Mouse (Mus musculus): Measurements from ENCODE around the gene Zdhhc8. TPM values are rescaled to one million over a fixed set of nuclear protein-coding genes. Genes with fewer than 3 reads are reported as not detected.

Zdhhc8 gene
- polyA plus RNA-seq, 1 experiment from 2014 or later, result 8.4 TPM

GRCm38 (mm10) chr16:18194208-18194985, 40.5 kb downstream of the Zdhhc8 start:
- Histone ChIP-seq H3K4me2 (no peak overlapping the region), H3K4me3 (ENCODE audit: low read depth, low read length) (no peak overlapping the region), H3K9ac (ENCODE audit: low read length) (no peak overlapping the region), H3K9me3 (ENCODE audit: control insufficient read depth, low read length) (no peaks in the 10 kb centered on the region), H3K27me3 (ENCODE audit: control insufficient read depth, insufficient read depth, low read length) (no peaks in the 10 kb centered on the region), H3K27ac (ENCODE audit: low read depth, low read length) (no peak overlapping the region), H3K4me1 (ENCODE audit: control insufficient read depth, insufficient read depth, low read length) (peaks cover 4% of the 10 kb centered on the region; the same call in 1 of the 2 replicates), H3K36me3 (ENCODE audit: control insufficient read depth, insufficient read depth, low read length) (no peaks in the 10 kb centered on the region)
- ATAC-seq (ENCODE audit: low FRiP score), result peak; percentile 28; the same call in 1 of the 2 replicates
- 75% methylated on average over 15 of the region's 15 CpGs for WGBS
- no peak for DNase-seq (ENCODE audit: low spot score, missing footprints)

GRCm38 (mm10) chr16:18191006-18191405, 43.9 kb downstream of the Zdhhc8 start:
- Histone ChIP-seq H3K9me3 (ENCODE audit: control insufficient read depth, low read length) (no peaks in the 10 kb centered on the region), H3K9ac (ENCODE audit: low read length) (no peak overlapping the region), H3K4me3 (ENCODE audit: low read depth, low read length) (no peak overlapping the region), H3K27me3 (ENCODE audit: control insufficient read depth, insufficient read depth, low read length) (no peaks in the 10 kb centered on the region), H3K4me2 (no peak overlapping the region), H3K36me3 (ENCODE audit: control insufficient read depth, insufficient read depth, low read length) (no peaks in the 10 kb centered on the region), H3K4me1 (ENCODE audit: control insufficient read depth, insufficient read depth, low read length) (no peaks in the 10 kb centered on the region), H3K27ac (ENCODE audit: low read depth, low read length) (no peak overlapping the region)
- ATAC-seq (ENCODE audit: low FRiP score), result no peak
- DNase-seq (ENCODE audit: low spot score, missing footprints), result no peak
- WGBS, result 79% methylated on average over 2 of the region's 2 CpGs

GRCm38 (mm10) chr16:18187221-18187620, 47.7 kb downstream of the Zdhhc8 start:
- WGBS, result 91% methylated on average over 3 of the region's 3 CpGs
- ATAC-seq (ENCODE audit: low FRiP score) (no peak), DNase-seq (ENCODE audit: low spot score, missing footprints) (no peak)
- Histone ChIP-seq H3K9me3 (ENCODE audit: control insufficient read depth, low read length) (no peaks in the 10 kb centered on the region), H3K36me3 (ENCODE audit: control insufficient read depth, insufficient read depth, low read length) (no peaks in the 10 kb centered on the region), H3K4me3 (ENCODE audit: low read depth, low read length) (no peak overlapping the region), H3K4me2 (no peak overlapping the region), H3K9ac (ENCODE audit: low read length) (no peak overlapping the region), H3K27ac (ENCODE audit: low read depth, low read length) (no peak overlapping the region), H3K27me3 (ENCODE audit: control insufficient read depth, insufficient read depth, low read length) (no peaks in the 10 kb centered on the region), H3K4me1 (ENCODE audit: control insufficient read depth, insufficient read depth, low read length) (no peaks in the 10 kb centered on the region)

GRCm38 (mm10) chr16:18186798-18187197, 48.1 kb downstream of the Zdhhc8 start:
- Histone ChIP-seq H3K4me2 (no peak overlapping the region), H3K27ac (ENCODE audit: low read depth, low read length) (no peak overlapping the region), H3K27me3 (ENCODE audit: control insufficient read depth, insufficient read depth, low read length) (no peaks in the 10 kb centered on the region), H3K9ac (ENCODE audit: low read length) (no peak overlapping the region), H3K9me3 (ENCODE audit: control insufficient read depth, low read length) (no peaks in the 10 kb centered on the region), H3K4me3 (ENCODE audit: low read depth, low read length) (no peak overlapping the region), H3K36me3 (ENCODE audit: control insufficient read depth, insufficient read depth, low read length) (no peaks in the 10 kb centered on the region), H3K4me1 (ENCODE audit: control insufficient read depth, insufficient read depth, low read length) (no peaks in the 10 kb centered on the region)
- 93% methylated on average over 4 of the region's 4 CpGs for WGBS
- DNase-seq (ENCODE audit: low spot score, missing footprints) (no peak), ATAC-seq (ENCODE audit: low FRiP score) (no peak)

- H3K4me2 ChIP-seq, result no peak overlapping the region
- no peaks in the 10 kb centered on the region for H3K9me3 ChIP-seq (ENCODE audit: control insufficient read depth, low read length)
- ATAC-seq (ENCODE audit: low FRiP score), result no peak
- no peak for DNase-seq (ENCODE audit: low spot score, missing footprints)
- H3K36me3 ChIP-seq (ENCODE audit: control insufficient read depth, insufficient read depth, low read length), result no peaks in the 10 kb centered on the region
- no peaks in the 10 kb centered on the region for H3K4me1 ChIP-seq (ENCODE audit: control insufficient read depth, insufficient read depth, low read length)
- H3K27me3 ChIP-seq (ENCODE audit: control insufficient read depth, insufficient read depth, low read length), result no peaks in the 10 kb centered on the region; the same call in 1 of the 2 replicates
- H3K4me3 ChIP-seq (ENCODE audit: low read depth, low read length), result no peak overlapping the region
- no peak overlapping the region for H3K9ac ChIP-seq (ENCODE audit: low read length)
- 90% methylated on average over 8 of the region's 8 CpGs for WGBS
- H3K27ac ChIP-seq (ENCODE audit: low read depth, low read length), result no peak overlapping the region
These were observed 49.1 kb downstream of the Zdhhc8 start for GRCm38 (mm10) chr16:18185715-18186449.

- H3K27ac ChIP-seq (ENCODE audit: low read depth, low read length), result no peak overlapping the region
- ATAC-seq (ENCODE audit: low FRiP score) (no peak), DNase-seq (ENCODE audit: low spot score, missing footprints) (no peak)
- H3K4me1 ChIP-seq (ENCODE audit: control insufficient read depth, insufficient read depth, low read length), result peaks cover 10% of the 10 kb centered on the region; the same call in 1 of the 2 replicates
- no peaks in the 10 kb centered on the region; the same call in 1 of the 2 replicates for H3K27me3 ChIP-seq (ENCODE audit: control insufficient read depth, insufficient read depth, low read length)
- WGBS, result 85% methylated on average over 8 of the region's 8 CpGs
- H3K9me3 ChIP-seq (ENCODE audit: control insufficient read depth, low read length), result no peaks in the 10 kb centered on the region
- H3K4me2 ChIP-seq, result no peak overlapping the region
- no peaks in the 10 kb centered on the region for H3K36me3 ChIP-seq (ENCODE audit: control insufficient read depth, insufficient read depth, low read length)
- no peak overlapping the region for H3K9ac ChIP-seq (ENCODE audit: low read length)
- H3K4me3 ChIP-seq (ENCODE audit: low read depth, low read length), result no peak overlapping the region
These were observed 52.2 kb downstream of the Zdhhc8 start for GRCm38 (mm10) chr16:18182766-18183165.

- Histone ChIP-seq H3K27me3 (ENCODE audit: control insufficient read depth, insufficient read depth, low read length) (no peaks in the 10 kb centered on the region; the same call in 1 of the 2 replicates), H3K4me2 (no peak overlapping the region), H3K4me3 (ENCODE audit: low read depth, low read length) (no peak overlapping the region), H3K27ac (ENCODE audit: low read depth, low read length) (no peak overlapping the region), H3K36me3 (ENCODE audit: control insufficient read depth, insufficient read depth, low read length) (no peaks in the 10 kb centered on the region), H3K9ac (ENCODE audit: low read length) (no peak overlapping the region), H3K9me3 (ENCODE audit: control insufficient read depth, low read length) (no peaks in the 10 kb centered on the region), H3K4me1 (ENCODE audit: control insufficient read depth, insufficient read depth, low read length) (peaks cover 10% of the 10 kb centered on the region; the same call in 1 of the 2 replicates)
- WGBS, result 73% methylated on average over 10 of the region's 10 CpGs
- no peak for ATAC-seq (ENCODE audit: low FRiP score)
- DNase-seq (ENCODE audit: low spot score, missing footprints), result no peak
These were observed 53.5 kb downstream of the Zdhhc8 start for GRCm38 (mm10) chr16:18181398-18181797.

- Histone ChIP-seq H3K9me3 (ENCODE audit: control insufficient read depth, low read length) (no peaks in the 10 kb centered on the region), H3K27ac (ENCODE audit: low read depth, low read length) (no peak overlapping the region)
- 9% methylated on average over 2 of the region's 2 CpGs for WGBS
These were observed 55.3 kb downstream of the Zdhhc8 start for GRCm38 (mm10) chr16:18179591-18179990.

GRCm38 (mm10) chr16:18176758-18177157, 58.2 kb downstream of the Zdhhc8 start:
- WGBS, result 79% methylated on average over 4 of the region's 4 CpGs

More at GRCm38 (mm10) chr16:18179591-18179990, 55.3 kb downstream of the Zdhhc8 start:
- no peak overlapping the region for H3K9ac ChIP-seq (ENCODE audit: low read length)
- ATAC-seq (ENCODE audit: low FRiP score) (no peak; the same call in 1 of the 2 replicates), DNase-seq (ENCODE audit: low spot score, missing footprints) (no peak)
- no peak overlapping the region for H3K4me3 ChIP-seq (ENCODE audit: low read depth, low read length)
- H3K4me1 ChIP-seq (ENCODE audit: control insufficient read depth, insufficient read depth, low read length), result peaks cover 10% of the 10 kb centered on the region; the same call in 1 of the 2 replicates
- H3K36me3 ChIP-seq (ENCODE audit: control insufficient read depth, insufficient read depth, low read length), result no peaks in the 10 kb centered on the region
- H3K27me3 ChIP-seq (ENCODE audit: control insufficient read depth, insufficient read depth, low read length), result no peaks in the 10 kb centered on the region; the same call in 1 of the 2 replicates
- H3K4me2 ChIP-seq, result no peak overlapping the region

More at GRCm38 (mm10) chr16:18176758-18177157, 58.2 kb downstream of the Zdhhc8 start:
- Histone ChIP-seq H3K4me2 (no peak overlapping the region), H3K4me3 (ENCODE audit: low read depth, low read length) (no peak overlapping the region), H3K9me3 (ENCODE audit: control insufficient read depth, low read length) (no peaks in the 10 kb centered on the region), H3K9ac (ENCODE audit: low read length) (no peak overlapping the region), H3K4me1 (ENCODE audit: control insufficient read depth, insufficient read depth, low read length) (peaks cover 10% of the 10 kb centered on the region), H3K36me3 (ENCODE audit: control insufficient read depth, insufficient read depth, low read length) (no peaks in the 10 kb centered on the region), H3K27ac (ENCODE audit: low read depth, low read length) (no peak overlapping the region), H3K27me3 (ENCODE audit: control insufficient read depth, insufficient read depth, low read length) (no peaks in the 10 kb centered on the region; the same call in 1 of the 2 replicates)
- DNase-seq (ENCODE audit: low spot score, missing footprints) (no peak), ATAC-seq (ENCODE audit: low FRiP score) (no peak)
